Comparison of ENCODE assay signal across 12 mouse cellular contexts in genomic region chr9:37437772-37438735, GRCm38 (mm10). TPM values are rescaled to one million over a fixed set of nuclear protein-coding genes. Genes with fewer than 3 reads are reported as not detected.
DNase-seq lines count a peak whose midpoint lies in the region; ATAC-seq lines count a peak whose summit lies in the region.
"Had no signal": no experiment of that assay in that cellular context is flagged by ENCODE, and none has a peak within 500 bp of the region (broad histone marks: within the 10 kb centered on the region; RNA-seq: fewer than 3 reads in every experiment).

No protein-coding gene starts in this region.

- no peaks in the 10 kb centered on the region for H3K9me3 ChIP-seq in kidney, embryonic 15.5 days (replicated peaks)
- H3K9me3 ChIP-seq in midbrain, embryonic 11.5 days (ENCODE audit: control insufficient read depth, low read length): no peaks in the 10 kb centered on the region
- H3K9me3 ChIP-seq in midbrain, embryonic 10.5 days (replicated peaks): no peaks in the 10 kb centered on the region
- H3K9me3 ChIP-seq in forebrain, embryonic 16.5 days (ENCODE audit: control insufficient read depth, low read length): no peaks in the 10 kb centered on the region
- H3K9me3 ChIP-seq: liver, embryonic 15.5 days had no signal

- H3K4me2 ChIP-seq in kidney, embryonic 15.5 days: no peak overlapping the region
- H3K4me2 ChIP-seq in midbrain, embryonic 11.5 days: no peak overlapping the region
- H3K4me2 ChIP-seq in forebrain, embryonic 16.5 days (ENCODE audit: low read length): no peak overlapping the region
- H3K4me2 ChIP-seq: liver, embryonic 15.5 days had no signal

- H3K36me3 ChIP-seq in kidney, embryonic 15.5 days: no peaks in the 10 kb centered on the region
- no peaks in the 10 kb centered on the region for H3K36me3 ChIP-seq in midbrain, embryonic 11.5 days (ENCODE audit: control insufficient read depth, insufficient read depth, low read length)
- no peaks in the 10 kb centered on the region for H3K36me3 ChIP-seq in midbrain, embryonic 10.5 days
- H3K36me3 ChIP-seq in forebrain, embryonic 16.5 days (ENCODE audit: control insufficient read depth, insufficient read depth): no peaks in the 10 kb centered on the region
- H3K36me3 ChIP-seq: liver, embryonic 15.5 days had no signal

- DNase-seq in kidney, postnatal 10 days: peak; percentile 50
- no peak for DNase-seq in midbrain, embryonic 11.5 days (ENCODE audit: low spot score, missing footprints)
- no peak for DNase-seq in midbrain, embryonic 10.5 days (ENCODE audit: low spot score)
- DNase-seq in urinary bladder, adult 18-20 months (ENCODE audit: low spot score in 2 of 2): no peak
- no peak for DNase-seq in gastrocnemius, postnatal 14 days
- DNase-seq: gastrocnemius, postnatal 10 days; heart, postnatal 36 days had no signal

- H3K9ac ChIP-seq in kidney, embryonic 15.5 days: no peak overlapping the region
- H3K9ac ChIP-seq in midbrain, embryonic 11.5 days (ENCODE audit: low read length): no peak overlapping the region
- no peak overlapping the region for H3K9ac ChIP-seq in forebrain, embryonic 16.5 days (replicated peaks; ENCODE audit: low read depth, low read length)
- H3K9ac ChIP-seq: liver, embryonic 15.5 days had no signal

- WGBS in kidney, embryonic 15.5 days: 36% methylated on average over 3 of the region's 3 CpGs
- WGBS in midbrain, embryonic 11.5 days: 61% methylated on average over 3 of the region's 3 CpGs
- WGBS in midbrain, embryonic 10.5 days: 44% methylated on average over 3 of the region's 3 CpGs
- WGBS in forebrain, embryonic 16.5 days: 35% methylated on average over 3 of the region's 3 CpGs

- peaks cover 11% of the 10 kb centered on the region for H3K4me1 ChIP-seq in kidney, embryonic 15.5 days
- peaks cover 5% of the 10 kb centered on the region; the same call in 1 of the 2 replicates for H3K4me1 ChIP-seq in midbrain, embryonic 11.5 days (ENCODE audit: control insufficient read depth, insufficient read depth, low read length)
- peaks cover 29% of the 10 kb centered on the region for H3K4me1 ChIP-seq in midbrain, embryonic 10.5 days
- peaks cover 19% of the 10 kb centered on the region for H3K4me1 ChIP-seq in forebrain, embryonic 16.5 days (replicated peaks; ENCODE audit: control insufficient read depth, insufficient read depth, low read length)
- H3K4me1 ChIP-seq: liver, embryonic 15.5 days had no signal

- ATAC-seq in kidney, embryonic 15.5 days (replicated peaks; ENCODE audit: low FRiP score): no peak
- ATAC-seq in midbrain, embryonic 11.5 days (ENCODE audit: low FRiP score): peak; percentile 41; the same call in 1 of the 2 replicates
- ATAC-seq in forebrain, embryonic 16.5 days: peak; percentile 85
- 0 out of 2 replicates have a peak, but pooled peaks have one; percentile 22 for ATAC-seq in megakaryocyte-erythroid progenitor cell, adult 5-6 weeks (replicated peaks; ENCODE audit: low FRiP score, low TSS enrichment, poor library complexity, severe bottlenecking)

- peaks cover 49% of the 10 kb centered on the region for H3K27me3 ChIP-seq in kidney, embryonic 15.5 days
- peaks cover 42% of the 10 kb centered on the region for H3K27me3 ChIP-seq in midbrain, embryonic 11.5 days (ENCODE audit: control insufficient read depth, insufficient read depth, low read length)
- peaks cover 82% of the 10 kb centered on the region for H3K27me3 ChIP-seq in midbrain, embryonic 10.5 days (ENCODE audit: low read depth, poor library complexity, severe bottlenecking)
- H3K27me3 ChIP-seq in forebrain, embryonic 16.5 days (replicated peaks; ENCODE audit: control insufficient read depth, insufficient read depth, low read length): peaks cover 26% of the 10 kb centered on the region

- H3K4me3 ChIP-seq in kidney, embryonic 15.5 days (replicated peaks): no peak overlapping the region
- H3K4me3 ChIP-seq in midbrain, embryonic 11.5 days (ENCODE audit: low read depth, low read length): no peak overlapping the region
- H3K4me3 ChIP-seq in midbrain, embryonic 10.5 days: no peak overlapping the region
- no peak overlapping the region for H3K4me3 ChIP-seq in forebrain, embryonic 16.5 days (replicated peaks; ENCODE audit: low read length)
- H3K4me3 ChIP-seq: left cerebral cortex, adult 2 months; liver, embryonic 15.5 days had no signal

- intact Hi-C loops in gastrocnemius, postnatal 14 days (cut with DNase I; ENCODE audit: low total_unique reads): no loop called here

- H3K27ac ChIP-seq in kidney, embryonic 15.5 days: no peak overlapping the region
- no peak overlapping the region for H3K27ac ChIP-seq in midbrain, embryonic 11.5 days (ENCODE audit: low read depth, low read length)
- H3K27ac ChIP-seq in midbrain, embryonic 10.5 days (replicated peaks): no peak overlapping the region
- peak overlapping the region; percentile 5; the same call in 1 of the 2 replicates for H3K27ac ChIP-seq in forebrain, embryonic 16.5 days (ENCODE audit: low read length)
- H3K27ac ChIP-seq: left cerebral cortex, adult 2 months; liver, embryonic 15.5 days had no signal

RNA-seq across cellular contexts. Expression of gene Robo3, which starts 5.0 kb away (rescaled TPM):
- 0.18 and 0.53 TPM in 2 replicates for polyA plus RNA-seq in kidney, embryonic 15.5 days (2015; fragmentation: Nextera tagmentation; extraction: Ambion mirVana)
- 40.1 and 43.9 TPM in 2 replicates for polyA plus RNA-seq in midbrain, embryonic 11.5 days (2014; fragmentation: Nextera tagmentation; extraction: Ambion mirVana)
- polyA plus RNA-seq in midbrain, embryonic 10.5 days (2016; fragmentation: Nextera tagmentation; extraction: Ambion mirVana): 13.1 and 36.6 TPM in 2 replicates
- 1.1 and 3.3 TPM in 2 replicates for polyA plus RNA-seq in forebrain, embryonic 16.5 days (2015; fragmentation: Nextera tagmentation; extraction: Ambion mirVana)
- 3.6 and 4.1 TPM in 2 replicates for total RNA-seq in megakaryocyte-erythroid progenitor cell, adult 5-6 weeks (2014; fragmentation: Nextera tagmentation)
- total RNA-seq in megakaryocyte-erythroid progenitor cell, adult 5-6 weeks (2017): 1.1 and 1.3 TPM in 2 replicates
- not detected for total RNA-seq in gastrocnemius, postnatal 14 days (2021)
- total RNA-seq: heart, postnatal 36 days had no signal

RNA-seq across cellular contexts. Expression of gene Robo4, which starts 36.4 kb away (rescaled TPM):
- 15.8 and 19.6 TPM in 2 replicates for polyA plus RNA-seq in kidney, embryonic 15.5 days (2015; fragmentation: Nextera tagmentation; extraction: Ambion mirVana)
- 5.1 and 5.3 TPM in 2 replicates for polyA plus RNA-seq in midbrain, embryonic 11.5 days (2014; fragmentation: Nextera tagmentation; extraction: Ambion mirVana)
- 5.6 and 6.0 TPM in 2 replicates for polyA plus RNA-seq in midbrain, embryonic 10.5 days (2016; fragmentation: Nextera tagmentation; extraction: Ambion mirVana)
- 4.5 and 4.6 TPM in 2 replicates for polyA plus RNA-seq in forebrain, embryonic 16.5 days (2015; fragmentation: Nextera tagmentation; extraction: Ambion mirVana)
- total RNA-seq in megakaryocyte-erythroid progenitor cell, adult 5-6 weeks (2014; fragmentation: Nextera tagmentation): 0.33 TPM in 1 of 2 replicates, not detected in the other
- 0.61 TPM in 1 of 2 replicates, not detected in the other for total RNA-seq in megakaryocyte-erythroid progenitor cell, adult 5-6 weeks (2017)
- total RNA-seq in gastrocnemius, postnatal 14 days (2021): 10 to 100 TPM; 16.7 to 23.6 TPM

RNA-seq across cellular contexts. Expression of gene Msantd2, which starts 51.1 kb away (rescaled TPM):
- 22.1 and 23.9 TPM in 2 replicates for polyA plus RNA-seq in kidney, embryonic 15.5 days (2015; fragmentation: Nextera tagmentation; extraction: Ambion mirVana)
- polyA plus RNA-seq in midbrain, embryonic 11.5 days (2014; fragmentation: Nextera tagmentation; extraction: Ambion mirVana): 35.8 and 36.4 TPM in 2 replicates
- 33.0 and 33.6 TPM in 2 replicates for polyA plus RNA-seq in midbrain, embryonic 10.5 days (2016; fragmentation: Nextera tagmentation; extraction: Ambion mirVana)
- polyA plus RNA-seq in forebrain, embryonic 16.5 days (2015; fragmentation: Nextera tagmentation; extraction: Ambion mirVana): 34.0 and 34.8 TPM in 2 replicates
- 15.0 and 36.3 TPM in 2 replicates for total RNA-seq in megakaryocyte-erythroid progenitor cell, adult 5-6 weeks (2014; fragmentation: Nextera tagmentation)
- 17.1 and 21.6 TPM in 2 replicates for total RNA-seq in megakaryocyte-erythroid progenitor cell, adult 5-6 weeks (2017)
- 1 to 10 TPM; 4.1 to 6.4 TPM for total RNA-seq in gastrocnemius, postnatal 14 days (2021)
